Mouse (Mus musculus): ENCODE measurements around the gene Vps53. TPM values are rescaled to one million over a fixed set of nuclear protein-coding genes. Genes with fewer than 3 reads are reported as not detected.
"Not testable (repeated sequence)": the region's sequence is repeated elsewhere in the genome, so short reads cannot be mapped to it uniquely, and the experiment has no call there.

Vps53 gene
- 37.9 and 48.3 TPM in 2 replicates for polyA plus RNA-seq (2016; fragmentation: Nextera tagmentation; extraction: Ambion mirVana)

GRCm38 (mm10) chr11:76179495-76180145, at the start of gene Vps53, which contains the start of gene Fam57a:
Gene Vps53 (minus strand): TSS chr11:76179647.
Gene Fam57a (plus strand): TSS chr11:76179671.
- peak; percentile 89 for DNase-seq (ENCODE audit: low spot score)
- Histone ChIP-seq H3K9me3 (no peaks in the 10 kb centered on the region), H3K4me1 (replicated peaks) (peaks cover 17% of the 10 kb centered on the region), H3K27ac (peak within 1 kb of the TSS; percentile 83), H3K27me3 (ENCODE audit: insufficient read depth, poor library complexity, severe bottlenecking) (no peaks in the 10 kb centered on the region), H3K4me3 (peak within 1 kb of the TSS; percentile 90), H3K36me3 (peaks cover 8% of the 10 kb centered on the region; the same call in 1 of the 2 replicates)
- WGBS: under 1% methylated on average over 37 of the region's 37 CpGs

- Histone ChIP-seq H3K27me3 (ENCODE audit: insufficient read depth, poor library complexity, severe bottlenecking) (no peaks in the 10 kb centered on the region), H3K36me3 (peaks cover 67% of the 10 kb centered on the region), H3K4me1 (replicated peaks) (no peaks in the 10 kb centered on the region), H3K9me3 (no peaks in the 10 kb centered on the region), H3K4me3 (no peak overlapping the region), H3K27ac (no peak overlapping the region)
- DNase-seq (ENCODE audit: low spot score): no peak
Observed at GRCm38 (mm10) chr11:76225051-76225450, 45.6 kb upstream of the Vps53 start.

- WGBS: 97% methylated on average over 5 of the region's 5 CpGs
- Histone ChIP-seq H3K4me1 (replicated peaks) (no peaks in the 10 kb centered on the region), H3K27me3 (ENCODE audit: insufficient read depth, poor library complexity, severe bottlenecking) (no peaks in the 10 kb centered on the region), H3K27ac (no peak overlapping the region), H3K9me3 (no peaks in the 10 kb centered on the region), H3K36me3 (peaks cover 71% of the 10 kb centered on the region), H3K4me3 (no peak overlapping the region)
- DNase-seq (ENCODE audit: low spot score): no peak
Observed at GRCm38 (mm10) chr11:76224631-76225030, 45.2 kb upstream of the Vps53 start.

- WGBS: under 1% methylated on average over 35 of the region's 35 CpGs
- Histone ChIP-seq H3K4me3 (peak within 1 kb of the TSS; percentile 77), H3K36me3 (peaks cover 62% of the 10 kb centered on the region), H3K4me1 (replicated peaks) (peaks cover 37% of the 10 kb centered on the region), H3K27me3 (ENCODE audit: insufficient read depth, poor library complexity, severe bottlenecking) (no peaks in the 10 kb centered on the region), H3K9me3 (no peaks in the 10 kb centered on the region), H3K27ac (peak within 1 kb of the TSS; percentile 99)
- DNase-seq (ENCODE audit: low spot score): peak; percentile 98
Observed at GRCm38 (mm10) chr11:76217390-76217800, 37.9 kb upstream of the Vps53 start, which contains the start of the genes Dbil5 and Gemin4. Gene Dbil5 (plus strand): TSS chr11:76217608. Gene Gemin4 (minus strand): TSS chr11:76217664.

GRCm38 (mm10) chr11:76216681-76217389, 37.4 kb upstream of the Vps53 start:
- no peaks in the 10 kb centered on the region for H3K9me3 ChIP-seq
- H3K27ac ChIP-seq: peak overlapping the region; percentile 99
- peaks cover 63% of the 10 kb centered on the region for H3K36me3 ChIP-seq
- peak; percentile 57 for DNase-seq (ENCODE audit: low spot score)
- no peaks in the 10 kb centered on the region for H3K27me3 ChIP-seq (ENCODE audit: insufficient read depth, poor library complexity, severe bottlenecking)
- H3K4me1 ChIP-seq (replicated peaks): peaks cover 37% of the 10 kb centered on the region
- 4% methylated on average over 33 of the region's 33 CpGs for WGBS
- H3K4me3 ChIP-seq: peak overlapping the region; percentile 77

GRCm38 (mm10) chr11:76216049-76216540, 36.6 kb upstream of the Vps53 start:
- H3K27me3 ChIP-seq (ENCODE audit: insufficient read depth, poor library complexity, severe bottlenecking): no peaks in the 10 kb centered on the region
- 96% methylated on average over 5 of the region's 5 CpGs for WGBS
- H3K4me3 ChIP-seq: peak overlapping the region; percentile 77
- DNase-seq (ENCODE audit: low spot score): no peak
- no peaks in the 10 kb centered on the region for H3K9me3 ChIP-seq
- peak overlapping the region; percentile 99 for H3K27ac ChIP-seq
- H3K36me3 ChIP-seq: peaks cover 63% of the 10 kb centered on the region
- peaks cover 37% of the 10 kb centered on the region for H3K4me1 ChIP-seq (replicated peaks)

GRCm38 (mm10) chr11:76215011-76215410, 35.6 kb upstream of the Vps53 start:
- Histone ChIP-seq H3K36me3 (peaks cover 64% of the 10 kb centered on the region), H3K4me3 (no peak overlapping the region), H3K9me3 (no peaks in the 10 kb centered on the region), H3K27ac (no peak overlapping the region), H3K4me1 (replicated peaks) (peaks cover 37% of the 10 kb centered on the region), H3K27me3 (ENCODE audit: insufficient read depth, poor library complexity, severe bottlenecking) (no peaks in the 10 kb centered on the region)
- 95% methylated on average over 2 of the region's 2 CpGs for WGBS
- no peak for DNase-seq (ENCODE audit: low spot score)

- 30% methylated on average over 5 of the region's 5 CpGs for WGBS
Observed at GRCm38 (mm10) chr11:76213841-76214240, 34.4 kb upstream of the Vps53 start.

GRCm38 (mm10) chr11:76211595-76211994, 32.1 kb upstream of the Vps53 start:
- H3K27ac ChIP-seq; DNase-seq (ENCODE audit: low spot score); H3K4me3 ChIP-seq; H3K27me3 ChIP-seq (ENCODE audit: insufficient read depth, poor library complexity, severe bottlenecking); H3K9me3 ChIP-seq: not testable (repeated sequence)
- 93% methylated on average over 6 of the region's 6 CpGs for WGBS
- Histone ChIP-seq H3K4me1 (replicated peaks) (peaks cover 24% of the 10 kb centered on the region), H3K36me3 (peaks cover 88% of the 10 kb centered on the region)

More at GRCm38 (mm10) chr11:76213841-76214240, 34.4 kb upstream of the Vps53 start:
- H3K9me3 ChIP-seq: no peaks in the 10 kb centered on the region
- H3K4me3 ChIP-seq: no peak overlapping the region
- H3K4me1 ChIP-seq (replicated peaks): peaks cover 37% of the 10 kb centered on the region
- H3K27ac ChIP-seq: no peak overlapping the region
- H3K36me3 ChIP-seq: peaks cover 65% of the 10 kb centered on the region
- DNase-seq (ENCODE audit: low spot score): peak; percentile 17
- H3K27me3 ChIP-seq (ENCODE audit: insufficient read depth, poor library complexity, severe bottlenecking): no peaks in the 10 kb centered on the region

- WGBS: 92% methylated on average over 13 of the region's 13 CpGs
- Histone ChIP-seq H3K27me3 (ENCODE audit: insufficient read depth, poor library complexity, severe bottlenecking) (no peaks in the 10 kb centered on the region), H3K4me1 (replicated peaks) (peaks cover 20% of the 10 kb centered on the region), H3K9me3 (no peaks in the 10 kb centered on the region), H3K4me3 (no peak overlapping the region), H3K27ac (no peak overlapping the region), H3K36me3 (peaks cover 96% of the 10 kb centered on the region)
- DNase-seq (ENCODE audit: low spot score): no peak
Observed at GRCm38 (mm10) chr11:76210228-76210985, 31.0 kb upstream of the Vps53 start.

- 89% methylated on average over 5 of the region's 5 CpGs for WGBS
- H3K27ac ChIP-seq: no peak overlapping the region
- peaks cover 5% of the 10 kb centered on the region; the same call in 1 of the 2 replicates for H3K27me3 ChIP-seq (ENCODE audit: insufficient read depth, poor library complexity, severe bottlenecking)
- peaks cover 18% of the 10 kb centered on the region for H3K4me1 ChIP-seq (replicated peaks)
- H3K36me3 ChIP-seq: peaks cover 80% of the 10 kb centered on the region
- DNase-seq (ENCODE audit: low spot score): no peak
- no peaks in the 10 kb centered on the region for H3K9me3 ChIP-seq
- H3K4me3 ChIP-seq: no peak overlapping the region
Observed at GRCm38 (mm10) chr11:76206793-76207192, 27.3 kb upstream of the Vps53 start.
